Mouse (Mus musculus) cerebellum, postnatal 4 days (tissue): ENCODE results near the gene Tcf3.

ENCODE experiments used
- DNase-seq, 2 experiments: peaks; one replicate each; pipeline ENCODE4 v3.0.0; 2022; ENCODE audit warnings: low spot score in 2 of 2, mixed read lengths in 1 of 2

The Tcf3 gene

GRCm38 (mm10) chr10:80433513-80434232 is at the start of gene Tcf3:
TSS of gene Tcf3 (minus strand) at chr10:80433647.
- DNase-seq, result peak; percentile 84 to 91

GRCm38 (mm10) chr10:80481002-80481401 is 47.6 kb upstream of the Tcf3 start:
- no peak for DNase-seq

DNA sequence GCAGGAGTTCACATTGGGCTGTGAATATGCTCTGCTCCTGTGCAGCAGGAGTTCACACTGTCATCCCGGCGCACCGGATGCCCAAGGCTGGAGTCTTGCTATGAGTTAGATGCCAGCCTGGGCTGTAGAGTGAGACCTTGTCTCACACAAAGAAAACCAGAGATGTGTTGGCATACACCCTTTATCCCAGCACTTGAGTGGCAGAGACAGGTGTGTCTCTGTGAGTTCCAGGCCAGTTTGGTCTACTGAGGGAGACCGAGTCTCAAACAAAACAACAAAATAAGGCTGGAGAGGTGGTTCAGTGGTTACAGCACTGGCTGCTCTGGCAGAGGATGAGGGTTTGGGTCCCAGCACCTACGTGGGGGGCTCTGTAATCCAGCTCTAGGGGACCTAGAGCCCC is 45.1 kb upstream of the Tcf3 start:
- DNase-seq, result no peak

DNA sequence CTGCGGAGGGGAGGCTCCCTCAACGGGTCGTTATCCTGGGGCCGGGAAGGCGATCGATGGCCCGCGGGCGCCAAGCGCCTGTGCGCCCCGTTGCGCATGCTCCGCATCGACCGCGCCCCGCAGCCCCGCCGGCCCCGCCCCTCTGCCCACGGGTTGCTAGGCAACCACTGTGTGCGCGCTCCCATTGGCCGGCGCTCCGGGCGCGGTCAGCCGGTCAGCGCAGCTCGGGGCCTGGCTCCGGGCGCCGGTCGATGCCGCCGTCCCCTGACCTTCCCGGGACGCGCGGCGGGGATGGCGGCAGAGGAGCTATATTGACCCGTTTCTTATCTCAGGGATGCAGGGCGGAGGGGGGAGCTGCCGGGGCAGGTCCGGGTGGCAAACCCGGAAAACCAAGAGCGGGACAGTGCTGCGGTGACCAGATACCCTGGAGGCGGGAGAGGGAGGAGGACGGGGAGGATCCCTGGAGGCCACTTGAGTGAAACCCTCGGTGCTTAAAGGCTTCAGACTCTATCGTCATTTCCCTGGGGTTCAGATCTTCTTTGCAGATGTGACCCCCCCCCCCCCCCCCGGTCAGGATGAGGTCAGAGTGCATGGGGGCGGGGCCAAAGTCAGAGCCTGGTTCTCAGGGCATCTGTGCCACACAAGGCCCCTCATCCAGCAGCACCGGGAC is 42.0 kb upstream of the Tcf3 start:
- DNase-seq, result peak; percentile 78 to 93

GRCm38 (mm10) chr10:80465066-80465465 is 31.6 kb upstream of the Tcf3 start:
- no peak for DNase-seq

DNA sequence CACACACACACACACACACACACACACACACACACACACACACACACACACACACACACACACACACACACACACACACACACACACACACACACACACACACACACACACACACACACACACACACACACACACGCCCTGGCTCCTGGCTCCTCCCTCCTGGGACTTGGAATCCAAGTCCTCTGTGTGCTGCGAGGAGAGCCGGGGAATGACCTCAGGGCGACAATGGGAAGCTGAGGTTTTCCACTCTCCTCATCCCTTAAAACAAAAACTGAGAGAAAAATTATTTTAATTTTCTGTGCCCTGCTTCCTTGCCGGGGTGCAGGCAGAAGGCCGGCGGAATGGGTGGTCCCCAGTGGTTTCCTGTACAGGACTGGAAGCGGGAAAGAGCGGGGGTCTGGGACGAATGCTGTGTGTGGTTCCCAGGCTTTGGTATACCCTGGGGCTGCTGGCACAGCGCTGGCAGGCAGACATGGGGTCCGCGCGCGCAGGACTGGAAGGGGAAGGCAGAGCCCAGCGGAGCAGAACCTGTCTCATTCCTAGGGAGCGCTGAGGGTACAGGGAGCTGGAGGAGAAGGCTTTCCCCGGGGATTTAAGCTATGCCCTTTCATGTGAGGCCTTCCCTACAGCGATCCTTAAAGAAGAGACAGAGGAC is 31.1 kb upstream of the Tcf3 start:
- DNase-seq, result no peak

GRCm38 (mm10) chr10:80461346-80461745 is 27.9 kb upstream of the Tcf3 start:
- DNase-seq, result no peak

GRCm38 (mm10) chr10:80460324-80460723 is 26.9 kb upstream of the Tcf3 start:
- no peak for DNase-seq

GRCm38 (mm10) chr10:80459671-80460070 is 26.2 kb upstream of the Tcf3 start:
- DNase-seq, result no peak

- peak in 1 of 2 experiments; percentile 46 for DNase-seq
Observed at GRCm38 (mm10) chr10:80459236-80459635, 25.8 kb upstream of the Tcf3 start.

DNA sequence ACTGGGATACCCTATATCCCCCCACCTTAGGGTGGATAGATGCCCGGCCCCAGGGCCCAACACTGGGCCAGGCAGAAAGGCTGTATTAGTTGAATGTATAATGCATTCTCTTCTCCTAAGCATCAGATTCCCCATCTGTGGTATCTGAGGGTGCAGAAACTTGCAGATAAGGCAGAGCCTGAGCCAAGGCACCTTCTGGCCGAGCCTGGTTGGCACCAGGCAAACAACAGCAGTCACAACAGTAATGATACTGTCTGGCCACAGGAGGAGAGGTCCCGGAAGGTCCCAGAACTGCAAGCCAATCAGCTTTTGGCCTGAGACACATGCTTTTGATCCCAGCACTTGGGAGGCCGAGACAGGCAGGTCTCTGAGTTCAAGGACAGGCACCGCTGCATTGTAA is 22.2 kb upstream of the Tcf3 start:
- no peak for DNase-seq

DNA sequence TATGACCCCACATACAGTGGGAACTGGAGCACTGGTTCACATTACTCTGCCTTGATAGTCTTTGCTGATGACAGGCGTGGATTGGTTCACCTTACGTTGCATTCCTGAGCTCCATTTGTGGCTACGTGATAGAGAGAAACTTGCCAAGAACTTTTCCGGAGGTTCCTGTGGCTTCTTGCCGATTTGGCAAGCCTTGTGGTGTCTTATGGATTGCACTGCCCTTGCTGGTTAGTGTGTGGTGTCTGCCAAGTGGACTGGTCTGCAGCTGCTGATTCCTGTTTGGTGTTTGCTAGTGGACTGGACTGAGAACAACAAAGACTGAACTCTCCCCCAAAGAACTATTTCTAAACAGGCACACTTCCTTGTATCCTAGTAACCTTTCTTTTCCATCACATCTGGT is 21.3 kb upstream of the Tcf3 start:
- DNase-seq, result no peak

DNA sequence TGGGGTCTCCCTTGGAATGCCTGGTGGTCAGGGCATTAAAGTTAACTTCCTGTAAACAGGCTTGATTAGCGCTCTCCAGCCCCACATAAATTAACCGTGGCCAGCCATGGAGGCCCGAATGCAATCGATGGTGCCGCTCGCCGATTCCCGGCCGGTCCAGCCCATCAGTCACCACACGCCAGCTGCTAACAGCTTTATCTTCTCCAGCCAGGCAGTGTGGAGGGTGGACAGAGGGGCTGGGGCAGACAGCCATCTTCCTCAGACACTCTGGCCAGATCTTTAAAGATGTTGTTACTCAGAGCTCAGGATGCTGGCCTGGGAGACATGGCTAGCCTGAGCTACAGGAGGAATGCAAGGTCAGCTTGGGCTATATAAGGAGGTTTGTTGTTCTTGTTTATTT is 20.2 kb upstream of the Tcf3 start:
- DNase-seq, result no peak

GRCm38 (mm10) chr10:80450599-80450998 is 17.2 kb upstream of the Tcf3 start:
- no peak for DNase-seq

- peak; percentile 62 to 85 for DNase-seq
Observed at GRCm38 (mm10) chr10:80445898-80446601, 12.6 kb upstream of the Tcf3 start.

- DNase-seq, result no peak
Observed at GRCm38 (mm10) chr10:80445052-80445451, 11.6 kb upstream of the Tcf3 start.

DNA sequence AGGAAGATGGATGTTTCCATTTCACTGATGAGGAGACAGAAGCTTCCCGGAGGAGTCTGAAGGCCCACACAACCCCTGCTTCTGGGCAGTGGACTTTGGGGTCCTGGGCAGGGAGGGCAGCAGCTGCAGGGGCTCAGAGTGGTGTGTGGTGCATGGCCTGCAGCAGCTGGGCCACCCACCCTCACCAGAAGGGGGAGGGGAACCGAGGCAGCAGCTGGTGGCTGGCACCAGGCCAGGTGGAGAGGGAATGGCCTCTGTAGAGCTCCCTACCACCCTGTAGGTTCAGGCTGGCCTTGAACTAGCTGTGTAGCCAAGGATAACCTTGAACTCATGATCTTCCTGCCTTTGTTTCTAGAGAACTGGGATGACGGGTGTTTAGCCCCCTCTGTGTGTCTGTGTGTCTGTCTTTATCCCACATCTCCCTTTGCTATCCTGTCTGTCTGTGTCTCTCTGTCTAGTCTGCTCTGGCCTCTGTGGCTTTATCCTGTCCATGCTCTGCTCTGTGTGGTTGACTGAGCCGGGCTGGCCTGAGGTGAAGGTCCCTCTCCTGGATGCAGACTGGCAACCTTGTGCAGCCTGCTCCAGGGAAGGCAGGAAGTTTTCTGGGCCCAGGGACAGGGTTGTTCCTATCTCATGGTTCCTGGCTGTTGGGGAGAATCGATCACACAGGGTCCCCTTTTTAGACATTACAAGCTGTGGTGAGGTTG is 11.0 kb upstream of the Tcf3 start:
- DNase-seq, result peak in 1 of 2 experiments; percentile 62

- no peak for DNase-seq
Observed at GRCm38 (mm10) chr10:80443575-80444278, 10.3 kb upstream of the Tcf3 start.

GRCm38 (mm10) chr10:80442989-80443388 is 9.5 kb upstream of the Tcf3 start:
- no peak for DNase-seq

GRCm38 (mm10) chr10:80441598-80441997 is 8.2 kb upstream of the Tcf3 start:
- no peak for DNase-seq

GRCm38 (mm10) chr10:80440031-80440430 is 6.6 kb upstream of the Tcf3 start:
- no peak for DNase-seq
